Mouse (Mus musculus): ENCODE measurements around the gene Agap2. TPM values are rescaled to one million over a fixed set of nuclear protein-coding genes. Genes with fewer than 3 reads are reported as not detected.

Gene Agap2
- polyA plus RNA-seq, 1 experiment from 2014 or later: 0.05 TPM

GRCm38 (mm10) chr10:127107563-127108261, 32.6 kb downstream of the Agap2 start:
- no peaks in the 10 kb centered on the region for H3K27me3 ChIP-seq (replicated peaks; ENCODE audit: control insufficient read depth, insufficient read depth, low read length)
- no peak overlapping the region for H3K27ac ChIP-seq (ENCODE audit: low read length)
- H3K4me1 ChIP-seq (ENCODE audit: control insufficient read depth, insufficient read depth, low read length): no peaks in the 10 kb centered on the region
- H3K4me2 ChIP-seq (ENCODE audit: low read depth, low read length): no peak overlapping the region
- H3K9me3 ChIP-seq (ENCODE audit: control insufficient read depth, low read length): no peaks in the 10 kb centered on the region
- 0 out of 2 replicates have a peak, but pooled peaks cover 3% of the 10 kb centered on the region for H3K36me3 ChIP-seq (ENCODE audit: control insufficient read depth, insufficient read depth, low read length)
- no peak overlapping the region for H3K4me3 ChIP-seq (ENCODE audit: low read length)
- H3K9ac ChIP-seq (ENCODE audit: low read depth, low read length): no peak overlapping the region
- no peak for ATAC-seq
- 87% methylated on average over 16 of the region's 16 CpGs for WGBS

DNA sequence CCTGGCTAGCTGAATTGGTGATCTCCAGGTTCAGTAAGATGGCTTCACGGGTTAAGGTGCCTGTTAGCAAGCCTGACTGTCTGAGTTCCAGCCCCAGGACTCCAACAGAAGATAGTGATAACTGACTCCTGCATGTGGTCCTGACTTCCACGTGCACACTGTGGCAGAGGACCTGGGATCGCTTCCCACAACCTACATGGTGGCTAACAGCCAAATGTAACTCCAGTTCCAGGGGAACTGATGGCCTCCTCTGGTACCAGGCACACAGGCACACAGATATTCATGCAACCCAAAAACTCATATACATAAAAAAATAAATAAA, 33.1 kb downstream of the Agap2 start:
- Histone ChIP-seq H3K27me3 (replicated peaks; ENCODE audit: control insufficient read depth, insufficient read depth, low read length) (no peaks in the 10 kb centered on the region), H3K4me2 (ENCODE audit: low read depth, low read length) (no peak overlapping the region), H3K4me3 (ENCODE audit: low read length) (no peak overlapping the region), H3K9me3 (ENCODE audit: control insufficient read depth, low read length) (no peaks in the 10 kb centered on the region), H3K4me1 (ENCODE audit: control insufficient read depth, insufficient read depth, low read length) (no peaks in the 10 kb centered on the region), H3K27ac (ENCODE audit: low read length) (no peak overlapping the region), H3K9ac (ENCODE audit: low read depth, low read length) (no peak overlapping the region), H3K36me3 (ENCODE audit: control insufficient read depth, insufficient read depth, low read length) (0 out of 2 replicates have a peak, but pooled peaks cover 3% of the 10 kb centered on the region)
- ATAC-seq: no peak
- WGBS: 87% methylated on average over 3 of the region's 3 CpGs

DNA sequence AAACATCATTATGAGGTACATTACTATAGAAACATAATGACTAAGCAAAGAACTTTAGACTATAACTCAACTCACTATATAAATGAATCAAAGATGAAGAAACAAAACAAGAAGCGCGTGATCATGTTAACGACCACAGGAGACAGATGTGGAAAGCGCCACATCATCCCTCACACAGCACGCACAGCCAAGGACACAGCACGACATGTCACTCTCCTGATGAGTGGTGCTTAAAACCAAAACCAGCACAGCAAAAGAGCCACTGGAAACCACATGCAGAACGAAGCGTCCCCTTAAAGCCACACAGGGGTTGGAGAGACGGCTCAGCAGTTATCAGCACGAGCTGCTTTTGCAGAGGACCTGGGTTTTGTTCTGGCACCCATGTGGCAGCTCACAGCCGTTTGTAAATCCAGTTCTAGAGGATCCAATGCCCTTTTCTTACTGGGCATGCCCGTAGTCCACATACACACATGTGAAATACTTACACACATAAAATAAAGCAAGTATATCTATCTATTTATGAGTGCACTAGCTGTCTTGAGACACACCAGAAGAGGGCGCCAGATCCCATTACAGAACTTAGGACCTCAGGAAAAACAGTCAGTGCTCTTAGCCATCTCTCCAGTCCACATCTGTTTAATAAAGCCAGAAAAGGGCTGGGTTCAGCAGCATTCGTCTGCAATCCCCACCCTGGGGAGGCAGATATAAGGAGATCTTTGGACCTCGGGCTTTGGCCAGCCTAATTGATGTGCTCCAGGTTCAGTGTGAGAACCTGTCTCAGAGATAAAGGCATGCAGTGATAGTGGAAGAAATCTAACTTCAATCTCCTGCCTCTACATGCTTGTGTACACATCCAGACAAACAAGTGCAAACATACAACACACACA, 36.2 kb downstream of the Agap2 start:
- no peak overlapping the region for H3K9ac ChIP-seq (ENCODE audit: low read depth, low read length)
- 87% methylated on average over 15 of the region's 15 CpGs for WGBS
- no peak overlapping the region for H3K4me2 ChIP-seq (ENCODE audit: low read depth, low read length)

DNA sequence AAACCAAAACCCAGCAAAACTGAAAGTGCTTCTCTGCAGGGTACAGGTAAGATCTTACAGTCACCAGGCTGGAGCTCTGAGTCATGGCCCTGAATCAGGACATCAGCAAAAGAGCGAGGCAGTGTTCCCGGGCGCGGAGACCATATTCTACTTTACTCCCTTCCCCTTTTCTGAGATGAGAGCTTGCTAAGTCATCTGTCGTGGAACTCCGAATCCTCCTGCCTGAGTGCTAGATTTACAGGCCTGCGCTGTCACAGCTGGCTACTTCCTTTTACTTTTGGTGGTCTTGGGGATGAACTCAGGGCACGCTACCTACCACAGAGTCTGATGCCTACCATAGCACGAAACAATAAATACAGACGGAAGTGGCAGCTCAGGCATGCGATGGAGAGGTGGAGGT, 39.3 kb downstream of the Agap2 start:
- Histone ChIP-seq H3K4me3 (ENCODE audit: low read length) (no peak overlapping the region), H3K27ac (ENCODE audit: low read length) (no peak overlapping the region), H3K36me3 (ENCODE audit: control insufficient read depth, insufficient read depth, low read length) (peaks cover 12% of the 10 kb centered on the region), H3K27me3 (replicated peaks; ENCODE audit: control insufficient read depth, insufficient read depth, low read length) (no peaks in the 10 kb centered on the region), H3K9me3 (ENCODE audit: control insufficient read depth, low read length) (no peaks in the 10 kb centered on the region), H3K4me1 (ENCODE audit: control insufficient read depth, insufficient read depth, low read length) (no peaks in the 10 kb centered on the region), H3K9ac (ENCODE audit: low read depth, low read length) (no peak overlapping the region), H3K4me2 (ENCODE audit: low read depth, low read length) (no peak overlapping the region)
- 92% methylated on average over 11 of the region's 11 CpGs for WGBS
- no peak for ATAC-seq

More for the DNA sequence above, 36.2 kb downstream of the Agap2 start:
- Histone ChIP-seq H3K36me3 (ENCODE audit: control insufficient read depth, insufficient read depth, low read length) (peaks cover 3% of the 10 kb centered on the region; the same call in 1 of the 2 replicates), H3K27me3 (replicated peaks; ENCODE audit: control insufficient read depth, insufficient read depth, low read length) (no peaks in the 10 kb centered on the region), H3K4me3 (ENCODE audit: low read length) (no peak overlapping the region), H3K27ac (ENCODE audit: low read length) (no peak overlapping the region), H3K4me1 (ENCODE audit: control insufficient read depth, insufficient read depth, low read length) (no peaks in the 10 kb centered on the region), H3K9me3 (ENCODE audit: control insufficient read depth, low read length) (no peaks in the 10 kb centered on the region)
- peak; percentile 71; the same call in 1 of the 2 replicates for ATAC-seq

- H3K9me3 ChIP-seq (ENCODE audit: control insufficient read depth, low read length): no peaks in the 10 kb centered on the region
- peaks cover 12% of the 10 kb centered on the region for H3K36me3 ChIP-seq (ENCODE audit: control insufficient read depth, insufficient read depth, low read length)
- no peak overlapping the region for H3K4me3 ChIP-seq (ENCODE audit: low read length)
- H3K4me2 ChIP-seq (ENCODE audit: low read depth, low read length): no peak overlapping the region
- ATAC-seq: no peak
- peaks cover 2% of the 10 kb centered on the region for H3K4me1 ChIP-seq (ENCODE audit: control insufficient read depth, insufficient read depth, low read length)
- 81% methylated on average over 2 of the region's 2 CpGs for WGBS
- no peak overlapping the region for H3K27ac ChIP-seq (ENCODE audit: low read length)
- H3K27me3 ChIP-seq (replicated peaks; ENCODE audit: control insufficient read depth, insufficient read depth, low read length): no peaks in the 10 kb centered on the region
- H3K9ac ChIP-seq (ENCODE audit: low read depth, low read length): no peak overlapping the region
Observed at GRCm38 (mm10) chr10:127115068-127115467, 40.0 kb downstream of the Agap2 start.

DNA sequence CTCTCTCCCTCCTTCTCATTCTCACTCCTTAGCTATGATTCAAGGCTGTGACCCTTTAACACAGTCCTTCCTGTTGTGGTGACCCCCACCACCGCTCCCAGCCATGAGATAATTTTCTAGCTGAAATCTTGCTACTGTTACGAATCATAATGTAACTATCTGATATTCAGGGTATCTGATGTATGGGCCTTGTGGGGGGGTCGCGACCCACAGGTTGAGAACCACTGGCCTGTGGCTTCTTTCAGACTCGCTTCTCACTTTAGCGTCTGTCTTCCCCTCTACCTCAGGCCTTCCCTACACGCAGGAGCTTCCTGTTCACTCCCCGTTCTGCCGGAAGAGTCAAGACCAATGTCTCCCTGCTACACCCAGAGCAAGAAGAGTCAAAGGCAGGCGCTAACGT, 43.4 kb downstream of the Agap2 start:
- Histone ChIP-seq H3K36me3 (ENCODE audit: control insufficient read depth, insufficient read depth, low read length) (peaks cover 9% of the 10 kb centered on the region), H3K4me1 (ENCODE audit: control insufficient read depth, insufficient read depth, low read length) (peaks cover 14% of the 10 kb centered on the region), H3K4me3 (ENCODE audit: low read length) (no peak overlapping the region), H3K27me3 (replicated peaks; ENCODE audit: control insufficient read depth, insufficient read depth, low read length) (no peaks in the 10 kb centered on the region), H3K9ac (ENCODE audit: low read depth, low read length) (no peak overlapping the region), H3K4me2 (ENCODE audit: low read depth, low read length) (no peak overlapping the region), H3K27ac (ENCODE audit: low read length) (no peak overlapping the region), H3K9me3 (ENCODE audit: control insufficient read depth, low read length) (no peaks in the 10 kb centered on the region)
- WGBS: 91% methylated on average over 11 of the region's 11 CpGs
- no peak for ATAC-seq

DNA sequence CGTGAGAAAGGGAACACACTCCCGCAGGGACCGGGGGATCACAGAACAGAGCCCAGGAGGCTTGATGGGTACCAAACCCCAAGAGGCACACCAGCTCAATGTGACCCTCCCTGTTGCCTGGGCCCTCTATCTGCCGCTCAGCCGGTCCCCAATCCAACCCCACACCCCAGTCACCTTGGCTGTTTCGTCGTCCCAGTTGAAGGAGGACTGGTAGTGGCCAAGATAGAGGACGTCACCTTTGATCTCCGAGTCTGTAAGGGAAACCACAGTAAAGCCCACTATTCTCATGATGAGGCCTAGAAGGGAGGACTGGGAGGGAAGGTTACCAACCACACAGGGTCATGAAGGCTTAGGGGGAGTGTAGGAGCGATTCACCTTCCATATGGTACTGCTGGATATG, 44.1 kb downstream of the Agap2 start:
- no peak overlapping the region for H3K27ac ChIP-seq (ENCODE audit: low read length)
- H3K4me3 ChIP-seq (ENCODE audit: low read length): no peak overlapping the region
- H3K4me1 ChIP-seq (ENCODE audit: control insufficient read depth, insufficient read depth, low read length): peaks cover 14% of the 10 kb centered on the region
- no peaks in the 10 kb centered on the region for H3K27me3 ChIP-seq (replicated peaks; ENCODE audit: control insufficient read depth, insufficient read depth, low read length)
- no peak for ATAC-seq
- peaks cover 9% of the 10 kb centered on the region for H3K36me3 ChIP-seq (ENCODE audit: control insufficient read depth, insufficient read depth, low read length)
- no peak overlapping the region for H3K9ac ChIP-seq (ENCODE audit: low read depth, low read length)
- WGBS: 95% methylated on average over 10 of the region's 10 CpGs
- H3K9me3 ChIP-seq (ENCODE audit: control insufficient read depth, low read length): no peaks in the 10 kb centered on the region
- H3K4me2 ChIP-seq (ENCODE audit: low read depth, low read length): no peak overlapping the region

- Histone ChIP-seq H3K27me3 (replicated peaks; ENCODE audit: control insufficient read depth, insufficient read depth, low read length) (no peaks in the 10 kb centered on the region), H3K9ac (ENCODE audit: low read depth, low read length) (peak overlapping the region; percentile 83), H3K9me3 (ENCODE audit: control insufficient read depth, low read length) (no peaks in the 10 kb centered on the region), H3K36me3 (ENCODE audit: control insufficient read depth, insufficient read depth, low read length) (peaks cover 9% of the 10 kb centered on the region), H3K4me3 (ENCODE audit: low read length) (peak overlapping the region; percentile 84), H3K4me2 (ENCODE audit: low read depth, low read length) (peak overlapping the region; percentile 92), H3K27ac (ENCODE audit: low read length) (no peak overlapping the region), H3K4me1 (ENCODE audit: control insufficient read depth, insufficient read depth, low read length) (peaks cover 14% of the 10 kb centered on the region)
- ATAC-seq: peak; percentile 41
- WGBS: 2% methylated on average over 34 of the region's 34 CpGs
Observed at GRCm38 (mm10) chr10:127120301-127121065, 45.4 kb downstream of the Agap2 start.

GRCm38 (mm10) chr10:127121066-127121477, 46.0 kb downstream of the Agap2 start, which contains the start of gene Os9:
Gene Os9 (minus strand): TSS chr10:127121131.
- Histone ChIP-seq H3K4me3 (ENCODE audit: low read length) (peak within 1 kb of the TSS; percentile 84), H3K27me3 (replicated peaks; ENCODE audit: control insufficient read depth, insufficient read depth, low read length) (no peaks in the 10 kb centered on the region), H3K4me1 (ENCODE audit: control insufficient read depth, insufficient read depth, low read length) (peaks cover 14% of the 10 kb centered on the region), H3K4me2 (ENCODE audit: low read depth, low read length) (peak within 1 kb of the TSS; percentile 92), H3K27ac (ENCODE audit: low read length) (no peak within 1 kb of the TSS), H3K36me3 (ENCODE audit: control insufficient read depth, insufficient read depth, low read length) (peaks cover 9% of the 10 kb centered on the region), H3K9ac (ENCODE audit: low read depth, low read length) (peak within 1 kb of the TSS; percentile 83), H3K9me3 (ENCODE audit: control insufficient read depth, low read length) (no peaks in the 10 kb centered on the region)
- under 1% methylated on average over 19 of the region's 19 CpGs for WGBS
- peak; percentile 95 for ATAC-seq

All from intestine, embryonic 16.5 days (tissue).